Mouse (Mus musculus): Measurements from ENCODE around the gene Plod1. TPM values are rescaled to one million over a fixed set of nuclear protein-coding genes. Genes with fewer than 3 reads are reported as not detected.

Plod1 gene
- polyA plus RNA-seq (2015; fragmentation: Nextera tagmentation; extraction: Ambion mirVana): 27.5 and 31.0 TPM in 2 replicates

DNA sequence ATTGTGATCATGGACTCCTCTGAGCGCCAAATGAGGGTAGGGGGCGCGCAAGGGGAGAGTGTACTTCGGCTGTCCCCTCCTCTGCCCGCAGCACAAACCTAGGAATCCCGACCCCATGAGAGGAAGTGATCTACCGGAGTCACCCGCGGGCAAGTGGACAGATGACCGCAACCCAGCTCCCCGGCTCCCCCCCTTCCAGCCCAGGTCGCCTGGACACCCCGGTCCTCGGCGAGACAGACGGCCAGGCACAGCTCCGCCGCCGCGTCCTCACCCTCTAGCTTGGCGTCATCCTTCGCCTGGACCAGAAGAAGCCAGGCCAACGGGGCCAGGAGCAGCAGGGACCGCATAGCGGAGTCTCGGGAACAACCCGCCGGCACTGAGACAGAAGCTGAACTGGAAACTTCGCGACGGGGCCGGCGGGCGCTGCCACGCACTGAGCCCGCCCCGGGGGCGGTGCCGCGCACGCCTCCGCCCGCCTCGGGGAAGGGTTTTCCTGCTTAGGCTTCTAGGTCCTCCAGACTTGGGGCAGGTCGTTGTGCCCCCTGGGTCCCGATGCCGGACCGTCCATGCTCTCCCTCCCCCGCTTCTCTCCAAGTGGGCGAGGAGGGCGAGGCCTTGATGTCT is at the start of gene Plod1:
Plod1 (minus strand) TSS at position 437 of the 624 bp plus-strand sequence.

DNA sequence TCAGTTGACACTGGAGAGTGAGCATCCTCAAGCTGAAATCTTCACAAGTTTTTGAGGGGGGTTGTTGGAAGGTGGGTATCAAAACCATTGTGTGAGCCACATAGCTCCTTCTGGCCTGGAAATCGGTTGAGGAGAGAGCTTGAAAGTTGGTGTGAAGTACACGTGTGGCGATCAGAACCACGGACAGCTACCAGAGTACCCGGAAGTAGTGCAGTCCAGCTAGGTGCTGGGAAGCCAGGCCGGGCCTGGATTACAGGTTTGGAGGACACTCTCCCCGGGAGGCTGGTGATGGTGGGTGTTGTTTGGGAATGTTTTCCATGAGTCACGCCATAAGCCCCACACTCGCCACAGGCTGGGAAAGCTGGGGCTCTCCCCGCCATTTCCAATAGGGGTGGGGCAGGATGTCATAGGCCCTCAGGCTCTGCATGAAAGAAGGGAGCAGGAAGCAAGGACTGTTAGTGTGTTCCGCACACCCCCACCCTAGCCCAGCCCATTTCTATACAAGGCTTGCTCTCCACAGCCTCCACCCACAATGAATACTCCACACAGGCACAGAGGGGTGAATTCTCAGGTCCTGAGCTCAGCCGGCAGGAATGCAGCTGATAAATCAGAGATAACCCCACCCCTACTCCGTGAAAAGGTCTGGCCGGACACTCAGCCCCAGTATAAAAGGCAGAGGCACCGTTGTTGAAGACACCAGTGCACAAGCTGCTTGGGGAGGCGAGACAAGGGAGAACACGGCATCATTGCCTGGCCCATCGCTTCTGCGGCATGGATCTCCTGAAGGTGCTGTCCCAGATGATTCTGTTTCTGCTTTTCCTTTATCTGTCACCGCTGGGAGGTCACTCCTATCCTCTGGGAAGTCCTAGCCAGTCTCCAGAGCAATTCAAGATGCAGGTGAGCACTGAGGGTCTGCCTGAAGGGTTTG is 48.9 kb upstream of the Plod1 start, which contains the start of gene Nppb:
Nppb (plus strand) TSS at position 584 of the 928 bp plus-strand sequence.

DNA sequence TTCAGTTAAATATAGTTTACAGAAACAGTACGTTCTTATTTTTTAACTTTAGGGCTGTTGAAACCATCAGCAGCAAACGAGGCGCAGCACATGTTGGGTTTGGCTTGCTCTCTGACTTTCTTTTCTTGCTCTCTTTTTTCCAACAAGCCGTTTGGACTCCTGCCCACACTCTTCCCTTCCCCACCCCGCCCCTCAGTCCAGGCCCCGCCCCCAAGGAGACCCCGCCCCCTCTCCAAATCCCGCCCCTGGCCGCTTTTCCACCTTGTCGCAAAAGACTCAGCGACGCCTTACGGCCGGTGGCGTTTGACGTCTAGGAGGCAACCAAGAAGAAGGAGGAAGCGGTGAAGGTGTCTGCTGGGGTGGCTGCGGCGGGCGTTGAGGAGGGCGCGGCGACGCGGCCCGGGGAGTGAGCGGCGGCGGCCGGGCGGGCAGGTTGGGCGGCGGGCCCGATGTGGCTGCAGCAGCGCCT is 4.0 kb upstream of the Plod1 start, which contains the start of gene 2510039O18Rik:
2510039O18Rik (plus strand) TSS at position 320 of the 469 bp plus-strand sequence.

DNA sequence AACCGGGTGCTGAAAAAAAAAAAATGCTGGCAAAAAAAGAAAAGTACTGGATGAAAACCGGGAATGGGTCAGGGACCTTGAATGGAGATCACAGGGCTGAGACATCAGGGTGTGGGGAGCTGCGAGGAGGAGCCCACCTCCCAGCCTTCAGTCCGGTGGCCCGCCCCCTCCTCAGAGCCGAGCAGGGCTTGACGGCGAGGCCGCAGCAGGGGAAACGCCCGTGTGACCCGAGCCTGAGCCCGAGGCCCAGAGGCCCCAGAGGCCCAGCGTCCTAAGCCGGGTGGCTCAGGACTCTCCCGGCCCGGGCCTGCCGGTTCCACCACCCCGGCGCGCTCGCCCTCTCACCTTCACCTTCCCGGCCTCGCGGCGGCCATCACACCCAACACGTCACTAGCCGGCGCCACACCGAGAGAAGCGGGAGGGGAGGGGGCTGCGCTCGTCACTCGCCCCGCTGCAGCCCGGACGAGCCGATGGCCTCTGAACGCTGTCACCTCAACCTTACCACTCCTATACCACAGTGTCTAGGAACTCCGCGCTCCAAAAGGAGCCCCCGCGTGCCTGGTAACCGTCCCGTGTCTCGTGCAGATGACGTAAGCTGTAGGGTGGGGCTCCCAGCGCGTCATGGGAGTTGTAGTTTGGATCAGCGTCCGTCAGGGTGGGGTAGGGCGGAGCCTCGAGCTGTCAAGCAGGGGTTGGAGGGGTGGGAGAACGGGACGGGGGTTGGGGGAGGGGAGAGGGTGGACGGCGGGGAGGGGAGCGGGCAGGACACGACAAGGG is 32.1 kb downstream of the Plod1 start, which contains the start of gene Mfn2:
Mfn2 (minus strand) TSS at position 392 of the 777 bp plus-strand sequence.

DNA sequence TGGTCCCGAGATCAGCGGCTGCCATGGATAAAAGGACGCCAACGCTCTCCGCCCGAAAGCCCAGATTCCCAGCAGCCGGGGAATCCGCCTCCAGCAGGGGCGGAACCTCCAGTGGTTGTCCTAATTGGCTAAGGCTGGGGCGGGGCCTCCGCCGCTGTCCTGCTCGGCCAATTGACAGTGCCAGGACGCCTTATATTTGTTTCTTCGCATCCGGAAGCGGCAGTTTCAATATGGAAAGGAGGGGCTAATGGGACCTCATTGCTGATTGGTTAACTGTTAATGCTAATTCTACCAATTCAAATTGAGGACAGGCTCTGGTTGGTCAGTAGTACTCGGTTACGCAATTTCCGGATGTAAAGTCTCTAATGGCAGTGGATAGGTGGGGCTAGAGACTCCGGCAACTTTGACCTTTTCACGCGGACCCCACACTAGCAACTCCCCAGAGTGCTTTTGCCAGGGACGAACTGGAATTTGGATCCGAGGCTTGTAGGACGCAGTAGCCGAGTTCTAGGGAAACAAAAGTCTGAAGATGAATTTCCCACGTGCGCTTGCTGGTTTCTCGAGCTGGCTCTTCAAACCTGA is 68.0 kb downstream of the Plod1 start, which contains the start of the genes Miip and Fv1:
Miip (minus strand) TSS at position 367 of the 582 bp plus-strand sequence.
Fv1 (plus strand) TSS at position 530 of the 582 bp plus-strand sequence.

Other genes with a start within 250 kb of the Plod1 start
- gene Zfp534, start 234.2 kb downstream of the Plod1 start, polyA plus RNA-seq (2015; fragmentation: Nextera tagmentation; extraction: Ambion mirVana): not detected in 2 replicates
- 3.4 and 3.8 TPM in 2 replicates for gene Zfp984, start 127.0 kb downstream of the Plod1 start, polyA plus RNA-seq (2015; fragmentation: Nextera tagmentation; extraction: Ambion mirVana)
- 4.8 and 7.8 TPM in 2 replicates for gene Zfp933, start 88.4 kb downstream of the Plod1 start, polyA plus RNA-seq (2015; fragmentation: Nextera tagmentation; extraction: Ambion mirVana)
- gene Miip, start 68.0 kb downstream of the Plod1 start, polyA plus RNA-seq (2015; fragmentation: Nextera tagmentation; extraction: Ambion mirVana): 27.0 and 36.2 TPM in 2 replicates
- 4.6 and 4.9 TPM in 2 replicates for gene Fv1, start 67.8 kb downstream of the Plod1 start, polyA plus RNA-seq (2015; fragmentation: Nextera tagmentation; extraction: Ambion mirVana)
- gene Mfn2, start 32.1 kb downstream of the Plod1 start, polyA plus RNA-seq (2015; fragmentation: Nextera tagmentation; extraction: Ambion mirVana): 68.9 and 75.8 TPM in 2 replicates
- 13.4 and 16.0 TPM in 2 replicates for gene 2510039O18Rik, start 4.1 kb upstream of the Plod1 start, polyA plus RNA-seq (2015; fragmentation: Nextera tagmentation; extraction: Ambion mirVana)
- gene Nppb, start 49.0 kb upstream of the Plod1 start, polyA plus RNA-seq (2015; fragmentation: Nextera tagmentation; extraction: Ambion mirVana): 0.40 and 0.83 TPM in 2 replicates
- 2.5 and 3.0 TPM in 2 replicates for gene Nppa, start 64.0 kb upstream of the Plod1 start, polyA plus RNA-seq (2015; fragmentation: Nextera tagmentation; extraction: Ambion mirVana)
- gene Clcn6, start 102.1 kb upstream of the Plod1 start, polyA plus RNA-seq (2015; fragmentation: Nextera tagmentation; extraction: Ambion mirVana): 21.0 and 23.1 TPM in 2 replicates
- gene Mthfr, start 102.3 kb upstream of the Plod1 start, polyA plus RNA-seq (2015; fragmentation: Nextera tagmentation; extraction: Ambion mirVana): 13.7 and 14.7 TPM in 2 replicates
- gene Agtrap, start 151.3 kb upstream of the Plod1 start, polyA plus RNA-seq (2015; fragmentation: Nextera tagmentation; extraction: Ambion mirVana): 8.4 and 9.7 TPM in 2 replicates
- 94.3 and 102 TPM in 2 replicates for gene Mad2l2, start 193.6 kb upstream of the Plod1 start, polyA plus RNA-seq (2015; fragmentation: Nextera tagmentation; extraction: Ambion mirVana)
- gene Draxin, start 193.9 kb upstream of the Plod1 start, polyA plus RNA-seq (2015; fragmentation: Nextera tagmentation; extraction: Ambion mirVana): 2.4 and 2.9 TPM in 2 replicates
- 24.6 and 26.1 TPM in 2 replicates for gene Fbxo6, start 215.4 kb upstream of the Plod1 start, polyA plus RNA-seq (2015; fragmentation: Nextera tagmentation; extraction: Ambion mirVana)
- gene Fbxo44, start 223.7 kb upstream of the Plod1 start, polyA plus RNA-seq (2015; fragmentation: Nextera tagmentation; extraction: Ambion mirVana): 105 and 121 TPM in 2 replicates
- gene Fbxo2, start 223.9 kb upstream of the Plod1 start, polyA plus RNA-seq (2015; fragmentation: Nextera tagmentation; extraction: Ambion mirVana): 64.7 and 72.5 TPM in 2 replicates

Measured in neural tube, postnatal 0 days (tissue).